Mouse (Mus musculus) lung, adult 2 months (tissue): Measurements from ENCODE around the gene Lrp1.

Experiments used
- CTCF ChIP-seq: fragments of 200-500 bp; IDR thresholded peaks from 2 replicates; pipeline ENCODE4 v1.5.1; 2011; ENCODE audit warnings: mild to moderate bottlenecking, low read length, control low read depth; ENCODE audit not compliant: insufficient read depth
- POLR2A ChIP-seq: fragments of 200-500 bp; IDR thresholded peaks from 2 replicates; pipeline ENCODE4 v1.6.1; 2011; ENCODE audit warnings: low read depth, mild to moderate bottlenecking, control low read depth, low read length, borderline replicate concordance; ENCODE audit errors: extremely low read depth

GRCm38 (mm10) chr10:127537854-127538583 is 82.9 kb downstream of the Lrp1 start:
- TF ChIP-seq CTCF (peak; percentile 98), POLR2A (no peak; the same call in 1 of the 2 replicates)
